Mouse (Mus musculus): Measurements from ENCODE around the gene Astn1. TPM values are rescaled to one million over a fixed set of nuclear protein-coding genes. Genes with fewer than 3 reads are reported as not detected.

Gene Astn1
- polyA plus RNA-seq, 1 experiment, result not detected

DNA sequence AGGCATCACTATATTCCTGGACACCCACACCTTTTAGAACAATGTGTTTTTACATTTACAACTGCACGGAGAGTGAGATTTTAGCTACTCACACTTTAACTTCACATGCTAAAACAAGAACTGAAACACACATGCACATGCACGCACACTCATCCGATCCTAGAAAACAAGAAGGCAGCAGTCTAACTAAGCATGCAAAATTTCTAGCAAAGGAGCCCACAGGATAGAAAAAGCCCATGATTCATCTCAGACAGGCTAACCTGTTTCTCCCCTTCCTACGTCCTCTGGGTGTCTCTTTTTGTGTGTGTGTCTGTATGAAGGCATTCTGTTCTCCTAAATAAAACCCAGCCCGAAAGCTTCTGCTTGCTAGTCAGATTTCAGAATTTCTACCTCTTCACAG is 378.9 kb downstream of the Astn1 start:
- H3K79me2 ChIP-seq (ENCODE audit: control insufficient read depth, insufficient read depth), result no peaks in the 10 kb centered on the region
- H3K27me3 ChIP-seq (ENCODE audit: control insufficient read depth, insufficient read depth, insufficient read length), result no peaks in the 10 kb centered on the region
- TF ChIP-seq CEBPB (IDR thresholded peaks at IDR 0.05; ENCODE audit: low read depth) (no peak), FOSL1 (IDR thresholded peaks at IDR 0.05; ENCODE audit: insufficient read depth, low read length, poor library complexity, severe bottlenecking) (no peak), CTCF (IDR thresholded peaks at IDR 0.05; ENCODE audit: control insufficient read depth, insufficient read depth, insufficient read length) (no peak), MAX (IDR thresholded peaks at IDR 0.05) (no peak), MYOD1 (IDR thresholded peaks at IDR 0.05; ENCODE audit: control insufficient read depth, insufficient read length, low read depth) (no peak), MYOG (IDR thresholded peaks at IDR 0.05; ENCODE audit: control insufficient read depth, extremely low read depth, insufficient read length) (no peak), USF1 (IDR thresholded peaks at IDR 0.05; ENCODE audit: low read depth) (no peak)
- H3K4me3 ChIP-seq (ENCODE audit: insufficient read depth, poor library complexity, severe bottlenecking), result no peak overlapping the region
- H3ac ChIP-seq (ENCODE audit: control insufficient read depth, insufficient read length, low read depth), result no peak overlapping the region
- H3K36me3 ChIP-seq (ENCODE audit: control insufficient read depth, insufficient read depth), result no peaks in the 10 kb centered on the region
- no peaks in the 10 kb centered on the region for H3K79me3 ChIP-seq (ENCODE audit: low read depth)

Small RNAs within 50 kb of the gene (microRNA-seq; reads per million reads assigned to microRNA genes)
- not detected for gene Mir488 (ENCODE audit: borderline microRNAs expressed)

Other genes starting within 250 kb of the Astn1 start
- not detected for gene Brinp2, start 5.9 kb upstream of the Astn1 start, polyA plus RNA-seq (2012; fragmentation: generic; extraction: Trizol)